Mouse (Mus musculus) G1E (cell line): ENCODE data around the gene Abraxas2. TPM values are rescaled to one million over a fixed set of nuclear protein-coding genes. Genes with fewer than 3 reads are reported as not detected.

Experiments
- ATAC-seq: 2 replicates; pipeline ENCODE4 v1.8.0; 2016; ENCODE audit warnings: mild to moderate bottlenecking; ENCODE audit not compliant: insufficient number of reproducible peaks, poor library complexity, low FRiP score, severe bottlenecking; ENCODE audit errors: extremely low read depth
- DNase-seq: peaks from one replicate; pipeline ENCODE4 v3.0.0; 2012; ENCODE audit warnings: low spot score
- H3K27me3 ChIP-seq: 2 replicates; pipeline ENCODE4 v1.6.1; 2012; ENCODE audit warnings: mild to moderate bottlenecking, low read length, inconsistent platforms; ENCODE audit not compliant: insufficient read depth
- H3K36me3 ChIP-seq: replicated peaks from 2 replicates; pipeline ENCODE3; 2012; ENCODE audit warnings: mild to moderate bottlenecking, inconsistent platforms
- H3K4me1 ChIP-seq: 2 replicates; pipeline ENCODE4 v1.6.1; 2012; ENCODE audit warnings: low read depth, low read length, inconsistent platforms, mixed read lengths; ENCODE audit not compliant: insufficient read depth
- H3K4me3 ChIP-seq: 2 replicates; pipeline ENCODE4 v1.5.1; 2012; ENCODE audit warnings: low read depth, mild to moderate bottlenecking, inconsistent platforms, low read length, moderate library complexity, mixed read lengths
- H3K9me3 ChIP-seq: replicated peaks from 2 replicates; pipeline ENCODE4 v1.6.1; 2012; ENCODE audit warnings: inconsistent platforms
- CTCF ChIP-seq: IDR thresholded peaks from 2 replicates; pipeline ENCODE4 v1.5.1; 2012; ENCODE audit warnings: low read depth, low read length, inconsistent platforms, mixed read lengths
- GATA1 ChIP-seq: IDR thresholded peaks from 2 replicates; pipeline ENCODE4 v1.6.1; 2012; ENCODE audit warnings: borderline replicate concordance, low read length, inconsistent platforms, mixed read lengths
- GATA2 ChIP-seq: IDR thresholded peaks from 2 replicates; pipeline ENCODE4 v1.6.1; 2012; ENCODE audit warnings: low read depth, low read length, inconsistent platforms, borderline replicate concordance
- POLR2AphosphoS5 ChIP-seq: IDR thresholded peaks from 2 replicates; pipeline ENCODE4 v1.6.1; 2012; ENCODE audit warnings: low read depth, low read length, inconsistent platforms; ENCODE audit not compliant: insufficient replicate concordance
- TAL1 ChIP-seq: conservative IDR thresholded peaks from 2 replicates; pipeline ENCODE4 v1.6.1; 2012; ENCODE audit warnings: low read depth, low read length, inconsistent platforms, mixed read lengths
- polyA plus RNA-seq: library from polyadenylated mRNA; stranded (reverse); fragments of >175 nt; gene quantifications from 2 replicates; pipeline ENCODE4 v1.2.3, GENCODE M21; 2012
- total RNA-seq, 2 experiments: library from RNA; stranded (forward) in 1 of 2; stranded (reverse) in 1 of 2; fragments of 200-1000 nt in 1 of 2; fragments of >200 nt in 1 of 2; fragmentation: Nextera tagmentation in 1 of 2; gene quantifications; 2 replicates each; pipeline ENCODE4 v1.2.3; 2014 to 2017

Abraxas2 gene
- total and polyA plus RNA-seq, 3 experiments, result 4.7 to 69.5 (median 49.9) TPM

- Histone ChIP-seq H3K9me3 (no peaks in the 10 kb centered on the region), H3K36me3 (no peaks in the 10 kb centered on the region), H3K4me1 (peaks cover 12% of the 10 kb centered on the region; the same call in 1 of the 2 replicates), H3K4me3 (no peak overlapping the region), H3K27me3 (peaks cover 10% of the 10 kb centered on the region)
- no peak for DNase-seq
- TF ChIP-seq CTCF, result no peak
- TF ChIP-seq TAL1, result no peak
- no peak for TF ChIP-seq POLR2AphosphoS5
- no peak for TF ChIP-seq GATA1
- TF ChIP-seq GATA2, result no peak
- ATAC-seq, result no peak
These were observed 33.3 kb downstream of the Abraxas2 start for GRCm38 (mm10) chr7:132892311-132892661.

GRCm38 (mm10) chr7:132892806-132893205 is 33.8 kb downstream of the Abraxas2 start:
- Histone ChIP-seq H3K9me3 (no peaks in the 10 kb centered on the region), H3K4me3 (no peak overlapping the region), H3K4me1 (peaks cover 12% of the 10 kb centered on the region; the same call in 1 of the 2 replicates), H3K27me3 (peaks cover 10% of the 10 kb centered on the region), H3K36me3 (no peaks in the 10 kb centered on the region)
- TF ChIP-seq POLR2AphosphoS5, result no peak
- no peak for DNase-seq
- no peak for ATAC-seq

- no peaks in the 10 kb centered on the region for H3K9me3 ChIP-seq
- DNase-seq (no peak), ATAC-seq (no peak)
- H3K27me3 ChIP-seq, result peaks cover 10% of the 10 kb centered on the region
- peaks cover 12% of the 10 kb centered on the region; the same call in 1 of the 2 replicates for H3K4me1 ChIP-seq
- TF ChIP-seq POLR2AphosphoS5 (no peak), GATA2 (no peak), CTCF (no peak), GATA1 (no peak), TAL1 (no peak)
- no peaks in the 10 kb centered on the region for H3K36me3 ChIP-seq
- H3K4me3 ChIP-seq, result no peak overlapping the region
These were observed 34.3 kb downstream of the Abraxas2 start for GRCm38 (mm10) chr7:132893336-132893735.

- Histone ChIP-seq H3K36me3 (no peaks in the 10 kb centered on the region), H3K9me3 (no peaks in the 10 kb centered on the region), H3K4me1 (peaks cover 12% of the 10 kb centered on the region; the same call in 1 of the 2 replicates), H3K27me3 (peaks cover 10% of the 10 kb centered on the region), H3K4me3 (no peak overlapping the region)
- ATAC-seq (no peak), DNase-seq (no peak)
- no peak for TF ChIP-seq TAL1
- no peak for TF ChIP-seq POLR2AphosphoS5
- TF ChIP-seq GATA2, result no peak
- no peak for TF ChIP-seq CTCF
- TF ChIP-seq GATA1, result no peak
These were observed 36.0 kb downstream of the Abraxas2 start for GRCm38 (mm10) chr7:132894841-132895555.

- Histone ChIP-seq H3K4me3 (no peak overlapping the region), H3K4me1 (peaks cover 12% of the 10 kb centered on the region; the same call in 1 of the 2 replicates), H3K27me3 (peaks cover 9% of the 10 kb centered on the region), H3K36me3 (no peaks in the 10 kb centered on the region), H3K9me3 (no peaks in the 10 kb centered on the region)
- ATAC-seq (no peak), DNase-seq (no peak)
- TF ChIP-seq POLR2AphosphoS5, result no peak
- TF ChIP-seq CTCF, result no peak
- no peak for TF ChIP-seq GATA2
- TF ChIP-seq GATA1, result no peak
- no peak for TF ChIP-seq TAL1
These were observed 37.3 kb downstream of the Abraxas2 start for GRCm38 (mm10) chr7:132896206-132896815.

GRCm38 (mm10) chr7:132897258-132897657 is 38.2 kb downstream of the Abraxas2 start:
- no peaks in the 10 kb centered on the region for H3K36me3 ChIP-seq
- no peak for ATAC-seq
- DNase-seq, result no peak

More at GRCm38 (mm10) chr7:132897258-132897657, 38.2 kb downstream of the Abraxas2 start:
- Histone ChIP-seq H3K4me3 (no peak overlapping the region), H3K27me3 (peaks cover 7% of the 10 kb centered on the region), H3K9me3 (no peaks in the 10 kb centered on the region), H3K4me1 (peaks cover 10% of the 10 kb centered on the region; the same call in 1 of the 2 replicates)
- TF ChIP-seq TAL1, result no peak
- no peak for TF ChIP-seq POLR2AphosphoS5
- TF ChIP-seq GATA1, result no peak
- no peak for TF ChIP-seq GATA2
- no peak for TF ChIP-seq CTCF
